Mouse (Mus musculus) E14TG2a.4 (cell line): ENCODE data around the gene Rad9b.

Source experiments
- CTCF ChIP-seq: conservative IDR thresholded peaks from 2 replicates; pipeline ENCODE4 v1.5.1; 2014; ENCODE audit warnings: low read length
- NANOG ChIP-seq: IDR thresholded peaks from 2 replicates; pipeline ENCODE4 v1.6.1; 2014; ENCODE audit warnings: borderline replicate concordance, low read length, mixed read lengths

DNA sequence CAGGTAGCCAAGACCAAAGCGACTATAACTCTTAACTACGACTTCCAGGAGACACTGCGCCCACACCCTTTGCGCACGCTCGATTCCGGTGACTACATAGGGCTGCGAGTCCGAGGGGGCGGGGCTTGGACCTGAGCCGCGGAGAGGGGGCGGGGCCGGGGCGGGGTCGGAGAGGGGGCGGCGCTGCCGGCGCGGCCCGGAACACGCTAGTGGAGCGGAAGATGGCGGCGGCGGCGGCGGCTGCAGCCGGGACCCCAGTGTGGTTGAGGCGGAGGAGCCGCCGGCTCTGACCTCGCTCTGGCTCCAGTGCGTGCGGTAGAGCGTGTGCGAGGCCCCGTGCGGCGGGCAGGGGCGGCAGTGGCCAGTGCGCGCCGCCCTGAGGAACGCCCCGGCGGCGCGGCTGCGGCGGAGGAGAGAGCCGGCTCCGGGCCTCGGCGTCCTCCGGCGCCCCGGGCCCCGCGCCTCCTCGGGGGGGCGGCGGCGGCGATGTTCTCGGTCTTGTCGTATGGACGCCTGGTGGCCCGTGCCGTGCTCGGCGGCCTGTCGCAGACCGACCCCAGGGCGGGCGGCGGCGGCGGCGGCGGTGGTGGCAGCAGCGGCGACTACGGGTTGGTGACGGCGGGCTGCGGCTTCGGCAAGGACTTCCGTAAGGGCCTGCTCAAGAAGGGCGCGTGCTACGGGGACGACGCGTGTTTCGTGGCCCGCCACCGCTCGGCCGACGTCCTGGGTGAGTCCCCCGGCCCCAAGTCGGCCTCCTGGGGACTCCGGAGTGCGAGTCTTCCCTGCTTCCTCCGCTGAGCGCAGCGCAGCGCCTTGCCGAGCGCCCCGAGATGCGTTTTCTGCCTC, 69.6 kb downstream of the Rad9b start, which contains the start of gene Pptc7:
- no peak for TF ChIP-seq CTCF
- TF ChIP-seq NANOG, result no peak
